Mouse (Mus musculus): ENCODE measurements around the gene Trp53inp2.

DNA sequence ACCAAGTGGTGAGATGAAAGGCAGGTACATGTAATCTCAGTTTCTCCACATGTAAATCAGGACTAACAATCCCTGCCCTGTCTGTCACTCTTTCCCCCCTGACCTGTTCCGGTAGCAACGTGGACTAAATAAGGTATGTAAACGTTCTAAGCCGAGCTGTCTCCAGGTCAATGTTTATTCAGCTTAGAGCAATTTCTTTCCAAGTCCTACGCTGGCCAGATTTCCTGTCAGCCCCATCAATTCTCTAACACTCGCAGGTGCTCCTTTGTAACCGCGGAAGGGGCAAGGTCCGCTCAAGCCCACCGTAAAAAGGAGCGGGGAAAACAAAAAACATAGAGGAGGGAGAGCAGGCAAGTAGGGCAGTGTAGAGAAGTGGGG, 190 bp downstream of the Trp53inp2 start:
- no peak for TF ChIP-seq POLR2A (IDR thresholded peaks at IDR 0.05; ENCODE audit: low read depth, low read length)
- no peak for TF ChIP-seq CTCF (IDR thresholded peaks at IDR 0.05; ENCODE audit: extremely low read depth, insufficient read depth, insufficient read length, insufficient replicate concordance)
